Mouse (Mus musculus) retina, postnatal 1 day (tissue): ENCODE data around the gene Gm20388.

Experiments
- DNase-seq: peaks from one replicate; pipeline ENCODE4 v3.0.0-alpha.2; 2012

Gene Gm20388

GRCm38 (mm10) chr8:122678896-122679210, 2768.2 kb downstream of the Gm20388 start:
- no peak for DNase-seq

DNA sequence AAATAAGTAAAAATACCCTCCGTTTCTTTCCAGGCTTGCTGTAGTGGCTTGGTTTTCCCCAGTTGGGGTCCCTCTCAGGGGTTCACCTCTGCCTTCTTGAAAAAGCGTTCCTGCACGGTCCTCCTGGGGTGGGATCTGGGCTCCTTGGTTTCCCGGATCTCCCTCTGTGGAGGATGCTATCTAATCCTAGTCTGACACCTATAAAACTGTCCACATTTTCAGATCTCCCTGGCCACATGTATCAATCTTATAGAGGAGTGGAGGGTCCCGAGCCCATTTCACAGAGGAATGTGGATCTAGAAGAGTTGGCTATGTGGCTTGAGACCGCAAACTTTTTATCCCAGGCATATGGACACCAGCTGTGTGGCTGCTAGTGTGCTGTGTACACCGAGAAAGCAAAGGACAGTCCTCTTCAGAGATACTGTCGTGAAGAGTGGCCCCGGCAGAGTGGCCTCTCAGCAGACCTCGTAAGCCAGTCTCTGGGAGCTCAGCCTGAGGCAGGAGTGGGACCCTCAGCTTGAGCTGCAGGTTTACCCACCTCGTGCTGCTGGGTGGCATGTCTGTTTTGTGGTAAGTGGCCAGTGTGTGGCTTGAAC, 2768.8 kb downstream of the Gm20388 start:
- no peak for DNase-seq

GRCm38 (mm10) chr8:122680171-122680570, 2769.5 kb downstream of the Gm20388 start:
- no peak for DNase-seq

GRCm38 (mm10) chr8:122682820-122683219, 2772.2 kb downstream of the Gm20388 start:
- DNase-seq = no peak

- DNase-seq = no peak
Observed at GRCm38 (mm10) chr8:122685097-122685861, 2774.6 kb downstream of the Gm20388 start.

- DNase-seq = no peak
Observed at GRCm38 (mm10) chr8:122686879-122687278, 2776.2 kb downstream of the Gm20388 start.

DNA sequence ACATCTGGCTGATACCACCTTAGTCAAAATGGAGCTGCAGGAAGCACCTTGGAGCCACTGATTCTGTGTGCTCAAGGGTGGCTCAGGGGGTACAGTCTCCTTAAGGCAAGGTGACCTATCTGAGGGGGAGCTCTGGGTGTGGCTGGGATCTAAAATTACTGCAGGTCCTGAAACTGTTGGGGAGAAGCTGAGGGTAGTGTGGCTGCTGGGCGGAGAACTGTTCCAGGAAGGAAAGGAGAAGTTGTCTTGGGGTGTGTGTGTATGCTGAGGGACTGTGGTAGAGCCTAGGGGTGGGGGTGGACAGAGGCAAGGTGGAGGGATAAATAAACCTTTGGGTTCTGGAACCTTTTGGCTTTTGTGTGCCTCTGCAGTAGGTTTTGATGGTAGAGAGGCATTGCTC, 2778.7 kb downstream of the Gm20388 start:
- no peak for DNase-seq

GRCm38 (mm10) chr8:122691018-122691417, 2780.4 kb downstream of the Gm20388 start:
- DNase-seq = no peak

- DNase-seq = no peak
Observed at GRCm38 (mm10) chr8:122692152-122692551, 2781.5 kb downstream of the Gm20388 start.

GRCm38 (mm10) chr8:122695438-122696042, 2784.9 kb downstream of the Gm20388 start:
- no peak for DNase-seq

DNA sequence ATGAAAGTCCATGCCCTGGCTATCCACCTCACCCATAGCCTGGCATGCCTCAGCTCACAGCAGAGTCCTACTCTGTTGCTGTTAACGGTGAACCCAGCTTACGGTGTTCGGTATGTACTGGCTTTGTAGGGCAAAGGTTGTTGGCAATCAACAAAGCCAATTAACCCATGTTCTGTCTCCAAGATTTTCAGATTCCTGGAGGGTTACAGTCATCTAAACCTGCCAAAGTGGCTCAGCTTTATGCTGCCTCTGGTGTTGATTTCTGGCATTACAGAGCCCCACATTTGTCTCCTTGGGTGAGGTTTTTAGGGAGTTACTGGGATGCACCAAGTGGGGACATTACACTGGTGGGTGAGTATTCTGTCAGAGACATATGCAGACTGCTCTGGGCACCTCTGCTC, 2786.5 kb downstream of the Gm20388 start:
- DNase-seq = no peak

GRCm38 (mm10) chr8:122697586-122697985, 2786.9 kb downstream of the Gm20388 start:
- no peak for DNase-seq

GRCm38 (mm10) chr8:122698254-122698768, 2787.7 kb downstream of the Gm20388 start:
- DNase-seq = no peak

GRCm38 (mm10) chr8:122699005-122699492, 2788.4 kb downstream of the Gm20388 start, which contains the start of gene Cbfa2t3:
TSS of gene Cbfa2t3 (minus strand) at chr8:122699109.
- no peak for DNase-seq

GRCm38 (mm10) chr8:122700628-122701027, 2790.0 kb downstream of the Gm20388 start:
- no peak for DNase-seq

DNA sequence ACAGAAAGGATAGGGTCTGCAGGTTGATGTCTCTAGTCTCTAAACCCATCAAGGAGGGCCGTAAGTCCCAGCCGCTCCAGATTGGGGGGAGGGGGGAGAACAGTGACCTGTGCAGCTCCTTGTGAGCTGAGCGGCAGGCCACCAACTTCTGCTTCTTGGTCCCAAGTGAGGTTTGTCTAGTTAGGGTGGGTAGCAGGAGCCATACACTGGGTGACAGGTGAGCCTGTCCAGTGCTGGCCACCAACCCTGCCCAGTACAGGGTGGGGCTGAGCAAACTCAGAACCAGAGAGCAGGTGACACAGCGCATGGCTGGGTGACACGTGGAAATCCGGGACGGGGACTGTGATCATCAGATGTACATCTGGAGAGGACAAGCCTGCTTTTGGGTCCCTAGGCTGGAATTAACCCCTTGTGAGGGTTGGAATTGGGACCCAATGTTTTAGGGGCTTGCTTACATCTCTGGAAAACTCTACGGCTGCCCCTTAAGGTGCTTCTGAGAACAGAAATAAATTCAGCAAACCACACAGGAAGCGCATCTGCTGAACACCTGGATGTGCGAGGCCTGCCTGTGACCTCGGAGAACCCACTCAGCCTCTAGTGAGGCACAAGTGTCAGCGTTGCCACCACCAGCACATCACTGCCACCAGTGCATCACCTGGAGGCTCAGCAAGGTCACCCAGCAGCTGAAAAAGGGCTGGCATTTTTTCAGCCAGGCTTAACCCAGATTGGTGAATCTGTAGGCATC, 2791.0 kb downstream of the Gm20388 start:
- DNase-seq = no peak

GRCm38 (mm10) chr8:122702301-122702941, 2791.8 kb downstream of the Gm20388 start:
- no peak for DNase-seq

DNA sequence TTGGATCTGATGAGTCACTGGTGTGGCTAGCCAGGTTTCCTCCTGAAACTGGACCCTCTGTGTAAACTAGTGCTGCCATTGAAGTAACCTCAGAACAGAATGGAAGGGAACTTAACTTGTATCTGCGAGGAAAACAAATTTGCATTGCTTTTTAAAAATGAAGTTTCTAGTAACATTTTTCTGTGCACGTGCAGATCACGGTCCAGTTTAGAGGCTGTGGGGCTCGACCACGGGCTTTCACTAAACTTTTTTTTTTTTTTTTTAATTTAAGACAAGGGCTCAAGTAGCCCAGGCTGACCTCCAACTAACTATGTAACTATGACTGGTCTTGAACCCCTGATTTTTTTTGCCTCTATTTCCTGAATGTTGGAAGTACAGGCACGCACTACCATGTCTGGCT, 2792.3 kb downstream of the Gm20388 start:
- DNase-seq = no peak

GRCm38 (mm10) chr8:122704612-122705011, 2794.0 kb downstream of the Gm20388 start:
- DNase-seq = no peak

DNA sequence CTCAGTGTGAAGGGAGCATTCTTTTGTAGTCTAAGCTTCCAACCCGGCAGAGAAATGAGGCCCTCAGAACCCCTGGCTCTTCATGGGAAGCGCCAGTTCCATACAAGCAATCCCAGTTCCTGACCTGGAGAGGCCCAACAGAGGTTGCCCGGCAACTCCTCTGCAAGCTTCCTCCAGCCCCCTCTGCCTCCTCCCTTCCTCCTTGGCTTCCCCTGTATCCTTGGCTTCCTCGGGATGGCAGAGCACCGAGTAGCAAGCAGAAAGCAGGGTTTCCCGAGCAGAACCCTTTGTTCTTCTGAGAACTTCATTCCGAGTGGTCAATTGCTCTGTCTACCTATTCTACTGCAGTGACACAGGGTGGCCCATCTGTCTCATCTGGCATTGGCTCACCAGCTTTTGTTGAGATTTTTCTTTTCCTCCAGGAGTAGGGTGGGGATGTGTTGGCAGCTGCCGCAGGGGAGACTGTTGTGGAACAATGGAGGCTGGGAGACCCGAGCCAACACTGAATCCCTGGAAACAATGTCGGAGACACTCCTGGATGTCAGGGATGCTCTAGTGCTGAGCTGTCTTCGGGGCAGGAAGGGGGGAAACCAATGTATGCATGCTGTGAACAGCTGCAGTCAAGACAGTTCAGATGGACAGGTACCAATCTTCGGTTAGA, 2795.4 kb downstream of the Gm20388 start:
- DNase-seq = peak; percentile 24

- DNase-seq = no peak
Observed at GRCm38 (mm10) chr8:122707184-122707583, 2796.5 kb downstream of the Gm20388 start.
